23 mouse cellular contexts compared by ENCODE assay signal in the genomic region with DNA sequence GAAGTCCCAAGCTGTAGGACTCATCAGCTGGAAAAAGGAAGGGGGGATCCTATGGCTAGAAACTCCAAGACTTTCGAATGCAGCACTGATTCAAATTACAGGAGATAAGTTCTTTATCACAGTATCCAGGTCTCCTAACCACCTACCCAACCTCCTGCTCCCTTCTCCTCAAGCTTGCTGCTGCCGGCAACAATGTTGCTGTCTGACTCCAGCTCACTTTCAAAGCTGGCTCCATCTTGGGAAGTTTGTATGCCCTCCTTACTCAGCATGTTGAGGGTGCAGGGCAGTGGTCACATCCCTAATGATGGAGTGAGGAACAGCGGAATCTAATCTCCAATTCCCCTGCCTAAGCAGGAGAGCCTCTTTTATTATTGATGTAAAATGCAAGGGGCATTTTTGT. TPM values are rescaled to one million over a fixed set of nuclear protein-coding genes. Genes with fewer than 3 reads are reported as not detected.
DNase-seq lines count a peak whose midpoint lies in the region; ATAC-seq lines count a peak whose summit lies in the region.
"Had no signal": no experiment of that assay in that cellular context is flagged by ENCODE, and none has a peak within 500 bp of the region (broad histone marks: within the 10 kb centered on the region; RNA-seq: fewer than 3 reads in every experiment).

No protein-coding gene starts in this region.

- H3K27ac ChIP-seq in heart, embryonic 12.5 days (ENCODE audit: poor library complexity, severe bottlenecking) = peak overlapping the region; percentile 37
- H3K27ac ChIP-seq in heart, embryonic 16.5 days (ENCODE audit: low read length) = peak overlapping the region; percentile 63
- H3K27ac ChIP-seq: embryonic facial prominence, embryonic 12.5 days; embryonic facial prominence, embryonic 15.5 days; gastrocnemius, adult 2 months; hindbrain, embryonic 14.5 days; hindbrain, postnatal 0 days had no signal

- no peak overlapping the region for H3K4me3 ChIP-seq in heart, embryonic 12.5 days
- no peak overlapping the region for H3K4me3 ChIP-seq in heart, embryonic 16.5 days (ENCODE audit: low read length)
- H3K4me3 ChIP-seq: embryonic facial prominence, embryonic 12.5 days; embryonic facial prominence, embryonic 15.5 days; gastrocnemius, adult 2 months had no signal

- intact Hi-C loops in heart, postnatal 14 days (cut with DNase I) = loop anchor here (5.0 kb wide), 2 partner anchors 64 to 434 kb away; no protein-coding TSS in a partner anchor

- H3K9me3 ChIP-seq in heart, embryonic 12.5 days (replicated peaks) = no peaks in the 10 kb centered on the region
- no peaks in the 10 kb centered on the region for H3K9me3 ChIP-seq in heart, embryonic 16.5 days (replicated peaks; ENCODE audit: control insufficient read depth, low read length)
- H3K9me3 ChIP-seq: embryonic facial prominence, embryonic 12.5 days; embryonic facial prominence, embryonic 15.5 days had no signal

- peaks cover 18% of the 10 kb centered on the region for H3K4me1 ChIP-seq in heart, embryonic 12.5 days (replicated peaks)
- peaks cover 8% of the 10 kb centered on the region; the same call in 1 of the 2 replicates for H3K4me1 ChIP-seq in heart, embryonic 16.5 days (ENCODE audit: control insufficient read depth, insufficient read depth, low read length)
- H3K4me1 ChIP-seq: embryonic facial prominence, embryonic 12.5 days; embryonic facial prominence, embryonic 15.5 days had no signal

- no peaks in the 10 kb centered on the region for H3K27me3 ChIP-seq in heart, embryonic 12.5 days (replicated peaks)
- H3K27me3 ChIP-seq in heart, embryonic 16.5 days (ENCODE audit: control insufficient read depth, insufficient read depth, low read length) = no peaks in the 10 kb centered on the region
- H3K27me3 ChIP-seq: embryonic facial prominence, embryonic 12.5 days; embryonic facial prominence, embryonic 15.5 days had no signal

- ATAC-seq in heart, embryonic 12.5 days (ENCODE audit: insufficient number of reproducible peaks, low FRiP score) = no peak
- no peak for ATAC-seq in heart, embryonic 16.5 days (replicated peaks; ENCODE audit: extremely low read depth, insufficient read depth, low FRiP score)
- ATAC-seq: CD4-positive, CD25-positive, alpha-beta regulatory T cell, adult 4 months; forebrain, embryonic 14.5 days; inflammation-experienced regulatory T-cells, adult 6 months had no signal

- WGBS in heart, embryonic 12.5 days = 71% methylated on average over 3 of the region's 3 CpGs
- WGBS in heart, embryonic 16.5 days = 64% methylated on average over 3 of the region's 3 CpGs

- H3K36me3 ChIP-seq in heart, embryonic 12.5 days = peaks cover 69% of the 10 kb centered on the region
- peaks cover 50% of the 10 kb centered on the region for H3K36me3 ChIP-seq in heart, embryonic 16.5 days (ENCODE audit: control insufficient read depth, insufficient read depth)
- H3K36me3 ChIP-seq: embryonic facial prominence, embryonic 12.5 days; embryonic facial prominence, embryonic 15.5 days had no signal

- no peak overlapping the region for H3K9ac ChIP-seq in heart, embryonic 12.5 days
- peak overlapping the region; percentile 15; the same call in 1 of the 2 replicates for H3K9ac ChIP-seq in heart, embryonic 16.5 days (ENCODE audit: low read length)
- H3K9ac ChIP-seq: embryonic facial prominence, embryonic 12.5 days; embryonic facial prominence, embryonic 15.5 days; forebrain, postnatal 0 days; hindbrain, embryonic 14.5 days had no signal

- no peak for DNase-seq in heart, postnatal 14 days
- DNase-seq in heart, adult 9 months (ENCODE audit: low spot score in 2 of 2) = no peak
- DNase-seq in testis, postnatal 14 days (ENCODE audit: low spot score) = peak; percentile 62
- no peak for DNase-seq in testis, postnatal 10 days (ENCODE audit: low spot score)

- H3K4me2 ChIP-seq in heart, embryonic 12.5 days = no peak overlapping the region
- H3K4me2 ChIP-seq in heart, embryonic 16.5 days (ENCODE audit: low read depth, low read length) = no peak overlapping the region
- H3K4me2 ChIP-seq: embryonic facial prominence, embryonic 12.5 days; embryonic facial prominence, embryonic 15.5 days; hindbrain, embryonic 14.5 days had no signal

RNA-seq across cellular contexts. Expression of a gene that starts 35.3 kb away (rescaled TPM):
- 13.3 and 15.5 TPM in 2 replicates for polyA plus RNA-seq in heart, embryonic 12.5 days (2016; fragmentation: Nextera tagmentation; extraction: Ambion mirVana)
- total RNA-seq in heart, postnatal 14 days (2021) = 10 to 100 TPM; 16.7 to 18.9 TPM
- 11.3 and 11.4 TPM in 2 replicates for polyA plus RNA-seq in heart, embryonic 16.5 days (2015; fragmentation: Nextera tagmentation; extraction: Ambion mirVana)
- total RNA-seq: common myeloid progenitor, adult 5-6 weeks; MEL had no signal

RNA-seq across cellular contexts. Expression of a gene that starts 38.3 kb away (rescaled TPM):
- 0.15 and 0.18 TPM in 2 replicates for polyA plus RNA-seq in heart, embryonic 12.5 days (2016; fragmentation: Nextera tagmentation; extraction: Ambion mirVana)
- total RNA-seq in heart, postnatal 14 days (2021) = under 1 TPM; 0.27 to 0.60 TPM
- 0.27 TPM in 1 of 2 replicates, not detected in the other for polyA plus RNA-seq in heart, embryonic 16.5 days (2015; fragmentation: Nextera tagmentation; extraction: Ambion mirVana)
- total RNA-seq: adrenal gland, adult 2 months; common myeloid progenitor, adult 5-6 weeks; gastrocnemius, postnatal 14 days; heart, adult 18-20 months; MEL had no signal
- polyA plus RNA-seq: adrenal gland, adult 2 months; C2C12; CD4-positive, CD25-positive, alpha-beta regulatory T cell, adult 4 months; embryonic facial prominence, embryonic 12.5 days; embryonic facial prominence, embryonic 15.5 days; forebrain, embryonic 11.5 days; forebrain, embryonic 14.5 days; hindbrain, embryonic 11.5 days; inflammation-experienced regulatory T-cells, adult 6 months had no signal
